Mouse (Mus musculus) spleen, postnatal 4 days (tissue): Measurements from ENCODE around the gene Aldh6a1.
A peak's percentile ranks its signal among the peaks of the same experiment; 100 is the strongest.

ENCODE experiments used
- DNase-seq, 2 experiments: peaks; one replicate each; pipeline ENCODE4 v3.0.0; 2022; ENCODE audit warnings: low spot score in 2 of 2

Gene Aldh6a1

GRCm38 (mm10) chr12:84408819-84409507 is 41.8 kb downstream of the Aldh6a1 start, which contains the start of the genes Entpd5 and Bbof1:
TSS of gene Entpd5 (minus strand) at chr12:84409029.
TSS of gene Bbof1 (plus strand) at chr12:84409071.
- peak; percentile 89 to 95 for DNase-seq

- DNase-seq = peak in 1 of 2 experiments; percentile 65
These were observed 42.7 kb downstream of the Aldh6a1 start for GRCm38 (mm10) chr12:84407874-84408818.

- no peak for DNase-seq
These were observed 43.5 kb downstream of the Aldh6a1 start for GRCm38 (mm10) chr12:84407259-84407658.

GRCm38 (mm10) chr12:84404541-84404940 is 46.3 kb downstream of the Aldh6a1 start:
- DNase-seq = no peak

GRCm38 (mm10) chr12:84402923-84403322 is 47.9 kb downstream of the Aldh6a1 start:
- DNase-seq = no peak

GRCm38 (mm10) chr12:84400653-84401052 is 50.2 kb downstream of the Aldh6a1 start:
- no peak for DNase-seq

GRCm38 (mm10) chr12:84400068-84400467 is 50.7 kb downstream of the Aldh6a1 start:
- DNase-seq = no peak

GRCm38 (mm10) chr12:84399663-84400062 is 51.1 kb downstream of the Aldh6a1 start:
- DNase-seq = no peak

GRCm38 (mm10) chr12:84399135-84399534 is 51.7 kb downstream of the Aldh6a1 start:
- DNase-seq = no peak

GRCm38 (mm10) chr12:84398629-84399028 is 52.2 kb downstream of the Aldh6a1 start:
- no peak for DNase-seq

- no peak for DNase-seq
These were observed 53.1 kb downstream of the Aldh6a1 start for GRCm38 (mm10) chr12:84397685-84398084.

- DNase-seq = no peak
These were observed 53.7 kb downstream of the Aldh6a1 start for GRCm38 (mm10) chr12:84396947-84397679.

GRCm38 (mm10) chr12:84393847-84394246 is 57.0 kb downstream of the Aldh6a1 start:
- DNase-seq = no peak

GRCm38 (mm10) chr12:84392681-84393080 is 58.1 kb downstream of the Aldh6a1 start:
- DNase-seq = no peak

- no peak for DNase-seq
These were observed 60.5 kb downstream of the Aldh6a1 start for GRCm38 (mm10) chr12:84390336-84390735.

- DNase-seq = no peak
These were observed 61.9 kb downstream of the Aldh6a1 start for GRCm38 (mm10) chr12:84388774-84389400.

- no peak for DNase-seq
These were observed 62.7 kb downstream of the Aldh6a1 start for GRCm38 (mm10) chr12:84388097-84388496.

- DNase-seq = no peak
These were observed 65.4 kb downstream of the Aldh6a1 start for GRCm38 (mm10) chr12:84385408-84385807.

- DNase-seq = no peak
These were observed 66.1 kb downstream of the Aldh6a1 start for GRCm38 (mm10) chr12:84384644-84385081.

GRCm38 (mm10) chr12:84382369-84382768 is 68.4 kb downstream of the Aldh6a1 start:
- DNase-seq = no peak
